Mouse (Mus musculus) liver, adult 2 months (tissue): Measurements from ENCODE around the gene Egfr.

ENCODE experiments used
- CTCF ChIP-seq: fragments of 200-500 bp; IDR thresholded peaks from 2 replicates; pipeline ENCODE4 v1.5.1; 2011; ENCODE audit warnings: low read depth, low read length, control low read depth
- POLR2A ChIP-seq: fragments of 200-500 bp; IDR thresholded peaks from 2 replicates; pipeline ENCODE4 v1.6.1; 2011; ENCODE audit warnings: low read length, control low read depth; ENCODE audit not compliant: insufficient read depth; ENCODE audit errors: extremely low read depth

GRCm38 (mm10) chr11:16915850-16916249, 163.8 kb downstream of the Egfr start:
- no peak for TF ChIP-seq CTCF
- TF ChIP-seq POLR2A = no peak
